Mouse (Mus musculus) layer of hippocampus, postnatal 14 days (tissue): ENCODE data around the gene Pax6. TPM values are rescaled to one million over a fixed set of nuclear protein-coding genes. Genes with fewer than 3 reads are reported as not detected.

Experiments used
- DNase-seq, 2 experiments: peaks; one replicate each; pipeline ENCODE4 v3.0.0; 2021 to 2022; ENCODE audit warnings: low spot score in 2 of 2, mixed read lengths in 1 of 2
- total RNA-seq, 2 experiments: library from RNA; stranded (reverse); gene quantifications; 2 replicates each; pipeline ENCODE4 v1.2.3; 2021

Gene Pax6
- total RNA-seq, 2 experiments from 2014 or later = 11.1 to 11.2 TPM

DNA sequence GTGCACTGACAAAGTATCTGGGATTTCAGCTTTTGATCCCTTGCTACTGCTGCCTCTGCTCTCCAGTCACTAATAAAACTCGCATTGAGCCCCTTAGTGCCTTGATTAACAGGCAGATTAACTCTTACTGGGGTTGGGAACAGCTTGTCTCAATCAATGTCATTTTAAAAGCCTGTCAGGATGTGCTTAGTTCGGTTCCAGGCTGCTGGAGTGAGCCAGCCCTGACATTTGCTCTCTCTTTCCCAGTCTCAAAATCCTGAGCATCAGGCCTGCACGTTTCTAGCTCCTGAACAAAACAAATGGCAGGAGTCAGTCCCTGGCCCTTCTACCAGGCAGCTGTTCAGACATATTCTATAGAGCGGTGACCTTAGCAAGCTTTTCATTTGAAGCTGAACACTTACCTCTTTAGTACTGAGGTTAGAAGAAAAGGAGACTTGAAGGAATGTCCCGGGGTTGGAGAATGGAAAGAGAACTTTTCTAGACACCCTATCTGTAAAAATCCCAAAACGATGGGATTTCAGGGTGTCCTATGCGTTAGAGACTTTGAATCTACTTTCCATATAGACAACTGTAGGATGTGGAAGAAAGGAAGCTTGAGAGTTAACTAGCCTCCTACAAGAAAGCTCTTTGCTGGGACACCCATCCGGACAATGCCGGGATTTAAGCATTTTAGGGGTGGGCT lies 2.6 kb downstream of the Pax6 start:
- no peak for DNase-seq

DNA sequence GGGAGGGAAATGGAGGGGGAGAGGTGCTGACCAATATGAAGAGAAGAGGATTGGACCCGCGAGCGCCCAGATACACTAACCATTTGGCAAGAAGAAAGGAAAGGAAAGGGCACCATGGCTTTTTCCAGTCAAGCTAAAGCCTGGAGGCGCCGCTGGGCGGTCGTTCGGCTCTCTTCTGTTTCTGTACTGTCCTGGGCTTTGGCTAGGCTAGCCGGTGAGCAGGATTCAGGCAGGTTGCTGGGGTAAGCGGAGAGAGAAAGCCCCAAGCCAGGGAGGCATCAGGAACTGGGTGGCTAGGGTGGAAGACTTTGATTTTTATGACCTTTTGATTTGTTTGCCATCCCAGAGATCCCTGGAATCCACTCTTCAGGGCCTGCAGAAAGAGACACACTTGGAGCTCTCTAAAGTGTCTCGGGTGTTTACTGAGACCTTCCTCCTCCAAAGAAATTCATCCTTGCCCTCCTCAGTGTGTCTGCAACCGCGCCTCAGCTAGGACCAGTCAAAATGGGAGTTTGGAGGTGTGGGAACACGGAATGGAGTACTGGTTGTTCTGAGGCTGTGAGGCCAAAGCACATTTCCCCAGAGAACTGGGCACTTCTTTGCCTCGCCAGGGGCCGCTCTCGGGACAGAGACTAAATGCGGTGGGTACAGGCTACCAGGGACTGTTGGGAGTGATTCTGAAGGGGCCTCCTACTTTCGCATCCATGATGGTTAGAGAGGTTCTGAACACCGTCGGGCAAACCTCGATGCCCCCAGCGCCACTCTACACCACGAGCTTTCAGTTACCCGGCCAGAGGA lies 3.3 kb downstream of the Pax6 start:
- no peak for DNase-seq

DNA sequence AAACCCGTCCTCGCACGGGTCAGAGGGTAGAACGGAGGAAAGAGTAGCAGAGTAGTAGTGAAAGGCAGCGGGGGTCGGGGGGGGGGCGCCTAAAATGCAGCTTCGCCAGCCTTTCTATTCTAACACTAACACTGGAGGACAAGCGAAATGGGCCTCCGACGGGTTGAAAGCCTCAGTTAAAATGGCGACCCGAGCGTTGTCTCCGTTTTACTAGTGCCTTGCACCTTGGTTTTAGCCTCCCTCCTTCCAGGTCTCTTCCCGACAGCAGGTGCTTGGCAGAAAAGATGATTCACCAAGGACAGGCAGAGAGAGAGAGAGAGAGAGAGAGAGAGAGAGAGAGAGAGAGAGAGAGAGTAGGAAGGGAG lies 3.9 kb downstream of the Pax6 start:
- DNase-seq = no peak

DNA sequence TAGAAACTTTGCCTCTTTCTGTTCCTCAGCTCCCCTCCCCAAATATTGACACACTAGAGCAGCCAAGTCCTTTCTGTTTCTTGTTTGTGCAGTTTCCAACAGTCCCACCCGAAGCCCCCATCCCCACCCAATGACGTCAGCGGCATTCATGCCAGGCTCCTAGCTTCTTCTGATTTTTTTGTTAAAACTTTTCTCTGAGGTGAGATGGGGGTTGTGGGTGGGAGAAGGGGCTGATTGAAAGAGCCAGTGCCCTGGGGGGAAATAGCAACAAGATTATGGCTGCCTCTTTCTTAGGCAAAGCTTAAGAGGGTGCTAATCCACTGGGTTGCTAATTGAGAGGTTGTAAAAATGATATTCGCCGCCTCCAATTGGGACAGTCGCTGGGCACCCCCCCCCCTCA lies 4.4 kb downstream of the Pax6 start:
- DNase-seq = no peak

DNA sequence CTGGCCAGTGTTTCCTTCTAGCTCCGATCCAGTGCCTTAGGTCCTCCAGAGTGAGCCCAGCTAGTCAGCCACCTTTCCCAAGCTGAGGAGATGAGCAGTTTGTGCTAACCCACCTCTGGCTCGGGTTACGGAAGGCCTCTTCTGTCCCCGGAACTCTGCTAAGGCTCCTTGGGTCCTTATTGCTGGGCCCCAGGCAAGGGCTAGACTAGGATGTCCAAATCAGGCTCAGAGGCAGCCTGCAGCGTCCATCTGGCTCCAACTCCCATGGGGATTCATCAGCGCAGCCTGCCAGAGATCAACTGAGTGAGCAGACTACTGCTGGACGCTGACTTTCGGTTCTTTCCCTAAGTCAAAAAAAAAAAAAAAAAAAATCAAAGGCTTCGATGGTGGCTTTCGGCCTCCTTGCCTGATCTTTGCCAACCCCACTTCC lies 4.9 kb downstream of the Pax6 start:
- DNase-seq = no peak

DNA sequence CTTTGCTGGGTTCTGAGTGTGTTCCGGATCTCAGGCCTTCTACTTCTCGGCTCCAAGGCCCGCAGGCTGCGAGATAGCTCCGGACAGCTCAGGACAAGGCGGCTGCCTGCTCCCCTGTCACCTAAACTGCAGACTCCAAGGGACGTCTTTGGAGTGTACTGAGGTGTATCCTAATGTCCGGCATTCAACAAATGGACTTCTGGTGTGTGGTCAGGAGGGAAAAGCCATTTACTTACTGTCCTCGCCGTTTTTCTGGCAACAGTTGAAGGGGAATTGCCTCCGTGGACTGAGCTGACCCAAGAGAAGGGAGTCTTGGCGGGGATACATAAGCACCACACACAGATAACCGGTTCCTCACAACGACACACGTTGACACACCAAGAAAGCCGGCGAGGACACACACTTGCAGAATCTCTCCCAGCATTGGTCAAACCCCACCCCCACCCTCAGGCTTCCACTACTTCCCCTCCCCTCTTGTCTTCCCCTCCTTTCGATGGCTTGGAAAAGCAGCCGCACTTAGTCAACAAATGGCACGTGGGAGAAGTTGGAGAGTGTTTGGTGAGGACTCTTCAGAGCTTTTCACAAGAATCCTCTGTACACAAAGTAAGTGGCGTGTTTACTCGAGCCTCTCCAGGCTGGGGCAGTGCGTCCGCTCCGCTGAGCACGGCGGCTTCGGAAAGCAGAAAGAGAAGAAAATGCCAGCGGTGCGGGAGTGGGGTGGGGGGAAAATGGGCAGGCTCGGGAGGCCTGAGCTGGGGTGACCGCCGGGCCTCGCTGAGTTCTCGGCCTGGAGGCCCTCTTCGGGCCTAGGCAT lies 5.6 kb downstream of the Pax6 start:
- DNase-seq = no peak

DNA sequence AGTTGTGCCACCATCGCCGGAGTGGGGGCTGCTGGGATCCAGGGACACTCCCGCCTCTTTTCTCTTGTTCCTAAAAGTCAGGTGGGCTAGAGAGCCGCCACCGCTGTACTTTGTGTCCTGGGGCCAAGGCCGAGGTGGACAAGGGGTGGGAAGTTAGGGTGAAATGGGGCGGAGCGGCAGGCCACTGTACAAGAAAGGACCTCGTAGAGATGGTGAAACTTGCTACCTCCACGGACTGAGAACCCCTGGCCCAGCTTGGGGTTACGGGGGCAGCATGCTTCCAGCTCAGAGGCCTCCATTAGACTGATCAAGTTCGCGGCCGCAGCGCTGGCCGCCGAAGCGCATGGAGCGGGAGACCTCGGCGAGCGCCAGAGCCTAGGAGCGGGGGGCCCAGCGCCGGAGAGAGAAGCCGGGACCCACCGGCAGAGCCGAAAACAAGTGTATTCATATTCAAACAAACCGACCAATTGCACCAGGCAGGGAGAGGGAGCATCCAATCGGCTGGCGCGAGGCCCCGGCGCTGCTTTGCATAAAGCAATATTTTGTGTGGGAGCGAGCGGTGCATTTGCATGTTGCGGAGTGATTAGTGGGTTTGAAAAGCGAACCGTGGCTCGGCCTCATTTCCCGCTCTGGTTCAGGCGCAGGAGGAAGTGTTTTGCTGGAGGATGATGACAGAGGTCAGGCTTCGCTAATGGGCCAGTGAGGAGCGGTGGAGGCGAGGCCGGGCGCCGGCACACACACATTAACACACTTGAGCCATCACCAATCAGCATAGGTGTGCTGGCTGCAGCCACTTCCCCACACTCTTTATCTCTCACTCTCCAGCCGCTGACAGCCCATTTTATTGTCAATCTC lies 6.4 kb downstream of the Pax6 start:
- peak; percentile 84 to 94 for DNase-seq

DNA sequence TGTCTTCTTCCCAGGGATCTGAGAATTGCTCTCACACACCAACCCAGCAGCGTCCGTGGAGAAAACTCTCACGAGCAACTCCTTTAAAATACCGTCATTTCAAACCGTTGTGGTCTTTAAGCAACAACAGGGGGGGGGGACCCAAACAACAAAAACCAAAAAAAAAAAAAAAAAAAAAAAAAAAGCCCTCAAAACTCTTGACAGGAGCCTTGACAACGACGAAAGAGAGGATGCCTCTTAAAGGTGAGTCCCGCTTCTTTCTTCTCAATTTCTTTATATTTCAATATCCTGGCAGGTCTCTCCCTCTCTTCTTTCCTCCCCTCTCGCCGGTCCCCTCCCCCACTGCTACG lies 7.0 kb downstream of the Pax6 start:
- no peak for DNase-seq

DNA sequence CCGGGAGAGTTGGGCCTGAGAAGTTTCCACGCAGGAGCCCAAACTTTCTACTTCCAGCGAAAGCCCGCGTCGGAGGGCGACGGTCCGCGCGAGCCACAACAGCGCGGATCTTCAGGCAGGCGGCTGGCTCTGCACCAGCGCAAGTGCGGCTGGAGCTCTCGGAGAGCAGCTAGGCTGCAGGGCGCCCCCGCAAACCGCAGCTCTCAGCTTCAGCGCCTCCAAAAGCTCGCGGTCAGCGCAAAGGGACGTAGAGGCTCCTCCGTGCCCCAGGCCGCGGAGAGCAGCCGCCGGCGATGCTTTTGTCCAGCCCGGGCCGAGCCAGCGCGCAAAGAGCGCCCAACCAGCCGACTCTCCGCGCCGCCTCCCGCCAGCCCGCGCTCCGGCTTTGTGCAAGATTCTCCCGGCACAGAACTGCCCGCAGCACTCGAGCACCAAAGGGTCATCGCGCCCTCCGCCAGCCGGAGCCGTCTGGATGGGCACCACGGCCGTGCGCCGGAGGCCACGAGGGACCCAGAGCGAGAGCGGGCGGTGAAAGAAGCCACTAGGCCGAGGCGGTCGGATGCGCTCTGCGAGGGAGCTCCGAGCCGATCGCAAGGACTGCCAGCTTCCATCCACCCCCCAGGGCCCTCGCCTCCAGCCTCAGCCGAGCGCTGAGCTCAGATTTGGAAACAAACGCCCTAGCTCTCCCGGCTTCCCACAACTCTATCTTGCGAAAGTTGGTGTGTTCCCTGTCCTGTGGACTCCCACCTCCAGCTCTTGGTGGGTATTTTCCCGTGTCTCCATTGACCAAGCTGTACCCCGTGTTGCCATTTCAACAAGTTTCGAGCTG lies 7.6 kb downstream of the Pax6 start:
- DNase-seq = no peak

DNA sequence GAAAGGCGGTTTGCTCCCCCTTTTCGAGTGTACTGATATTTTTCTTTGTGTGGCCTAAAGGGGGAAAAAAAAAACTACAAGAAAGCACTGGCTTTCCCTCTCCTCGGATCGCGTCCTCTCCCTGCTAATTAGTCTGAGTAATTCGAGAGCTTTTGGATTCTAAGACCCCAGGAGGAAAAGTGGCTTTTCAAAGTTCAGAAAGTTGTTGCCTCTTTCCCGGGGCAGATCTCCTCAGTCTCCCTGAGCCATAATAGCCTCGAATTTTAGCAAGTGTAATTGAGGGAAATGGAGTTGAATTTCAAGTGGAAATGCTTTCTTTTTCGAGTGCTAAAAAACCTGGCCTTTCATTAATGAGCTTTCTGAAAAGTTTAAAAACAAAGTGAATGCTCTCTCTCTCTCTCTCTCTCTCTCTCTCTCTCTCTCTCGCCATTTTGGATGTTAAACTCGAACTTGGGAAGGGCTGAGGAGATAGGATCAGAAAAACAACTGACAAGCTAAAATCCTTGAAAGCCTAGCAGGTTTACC lies 8.3 kb downstream of the Pax6 start:
- DNase-seq = no peak

DNA sequence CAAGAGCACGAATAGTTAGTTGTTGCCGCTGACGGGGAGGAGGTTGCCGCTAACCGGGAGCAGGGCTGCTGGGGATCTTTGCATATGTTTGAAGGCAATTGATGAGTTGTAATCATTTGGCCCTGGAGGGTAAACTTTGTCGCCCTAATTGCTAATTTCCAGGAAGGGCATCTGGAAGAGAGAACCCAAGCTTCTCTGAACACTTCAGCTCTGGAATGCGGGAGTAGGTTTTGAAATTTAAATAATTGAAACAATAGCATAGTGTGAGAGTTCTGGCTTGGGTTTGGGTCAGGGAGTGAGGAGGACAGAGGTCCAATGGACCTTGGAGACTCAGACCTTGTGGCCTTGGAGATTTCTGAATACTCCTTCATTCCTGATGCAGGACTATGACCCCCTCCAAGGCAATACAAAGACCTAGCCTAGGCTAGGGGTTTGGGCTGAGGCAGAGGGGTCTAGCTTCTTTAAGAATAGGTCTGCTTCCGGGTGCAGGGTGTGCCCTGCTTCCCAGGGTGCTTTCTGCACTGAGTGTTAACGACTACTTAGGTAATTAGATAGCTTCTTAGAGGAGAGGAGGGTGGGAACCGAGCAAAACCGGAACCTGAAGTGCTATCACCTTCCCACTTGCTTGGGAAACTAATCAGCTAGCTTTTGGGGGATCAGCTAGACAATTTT lies 8.9 kb downstream of the Pax6 start:
- DNase-seq = no peak

DNA sequence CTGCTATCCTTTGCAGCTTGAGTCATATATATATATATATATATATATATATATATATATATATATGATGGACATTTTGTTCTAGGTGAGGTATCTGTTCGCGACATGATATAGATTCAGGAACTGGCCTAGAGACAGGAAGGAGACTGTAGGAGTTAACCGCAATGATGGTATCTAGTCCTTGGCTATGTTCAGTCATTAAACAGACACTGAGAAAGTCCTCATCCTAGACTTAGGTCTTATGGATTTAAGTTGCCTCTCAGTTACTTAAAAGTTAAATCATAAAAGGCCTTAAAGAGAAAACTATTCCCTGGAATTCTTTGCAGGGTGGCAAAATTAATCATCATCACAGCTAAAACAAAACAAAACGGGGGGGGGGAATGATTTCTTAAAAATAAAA lies 9.6 kb downstream of the Pax6 start:
- no peak for DNase-seq

DNA sequence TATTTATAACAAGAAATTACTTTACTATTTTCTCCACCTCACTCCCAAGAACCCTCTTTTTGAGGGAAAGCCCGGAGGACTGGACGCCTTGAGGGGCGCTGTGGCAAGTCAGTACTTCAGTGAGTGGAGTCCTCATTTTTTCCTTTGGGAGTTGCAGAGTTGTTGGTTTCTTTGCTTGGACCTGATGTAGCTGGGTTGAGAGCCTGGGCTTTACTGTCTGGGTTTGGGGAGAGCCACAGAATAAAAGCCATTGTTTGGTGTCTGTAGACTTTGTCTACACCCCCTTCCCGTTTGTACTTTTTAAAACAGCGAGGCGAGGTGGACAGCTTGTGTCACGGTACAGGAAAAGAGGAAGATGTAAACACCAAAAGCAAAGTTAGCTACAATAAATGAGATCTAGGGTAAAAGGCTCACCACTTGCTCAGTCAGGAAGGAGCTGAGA lies 10.2 kb downstream of the Pax6 start:
- DNase-seq = no peak

DNA sequence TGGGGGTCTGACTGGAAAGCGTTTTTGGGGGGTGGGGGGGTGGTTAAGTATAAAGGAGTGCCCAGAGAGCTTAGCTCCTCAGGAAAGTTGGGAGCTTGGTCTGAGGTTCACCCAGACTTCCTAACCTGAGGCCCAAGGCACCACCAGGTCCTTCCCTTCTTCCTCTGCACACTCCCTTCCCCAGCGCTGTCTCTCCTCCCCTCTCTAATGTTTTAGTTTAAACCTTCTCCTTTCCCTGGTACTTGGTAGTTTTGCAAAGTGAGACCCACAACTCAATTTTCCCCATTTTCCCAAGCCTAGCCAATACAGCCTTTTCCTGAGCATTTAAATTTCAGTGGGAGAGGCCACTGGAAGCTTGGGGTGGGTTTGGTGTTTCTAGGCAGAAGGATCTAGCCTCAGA lies 10.6 kb downstream of the Pax6 start:
- no peak for DNase-seq

DNA sequence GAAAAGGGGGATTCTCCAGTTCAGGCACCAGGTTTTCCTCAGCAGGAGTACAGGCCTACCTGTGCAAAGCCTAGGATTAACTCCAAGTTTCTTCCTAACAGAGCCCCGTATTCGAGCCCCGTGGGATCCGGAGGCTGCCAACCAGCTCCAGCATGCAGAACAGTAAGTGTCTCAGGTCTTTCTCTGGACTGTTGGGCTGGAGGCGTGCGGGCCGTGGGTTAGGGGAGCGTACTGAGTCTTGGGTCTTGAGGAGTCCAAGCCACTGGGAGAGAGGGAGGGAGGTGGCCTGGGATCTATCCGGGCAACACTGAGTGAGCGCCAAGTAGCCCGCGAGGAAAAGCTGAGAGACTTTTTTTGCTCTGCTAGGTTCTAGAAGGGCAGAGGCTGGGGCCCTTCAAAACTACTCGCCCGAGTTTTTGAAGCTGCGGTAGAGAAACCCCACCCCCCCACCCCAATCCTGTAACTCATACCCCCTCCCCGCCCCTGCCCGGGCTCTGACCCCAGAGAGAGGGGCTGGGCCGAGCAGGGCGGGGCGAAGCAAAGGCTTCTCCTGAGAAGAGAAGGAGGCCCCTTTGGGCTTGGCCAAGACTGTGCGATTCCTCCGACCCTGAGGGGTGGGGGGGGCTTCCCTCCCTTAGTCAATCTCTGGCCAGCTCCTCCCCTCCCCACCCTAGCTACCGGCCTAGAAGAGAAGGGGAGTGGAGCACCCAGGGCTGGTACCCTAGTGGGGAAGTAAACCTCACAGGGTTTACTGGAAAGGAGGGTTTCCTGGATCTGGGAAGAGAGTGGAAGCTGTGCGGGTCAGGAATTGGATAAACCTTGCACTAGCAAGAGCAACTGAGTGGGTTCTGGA lies 11.7 kb downstream of the Pax6 start:
- no peak for DNase-seq

DNA sequence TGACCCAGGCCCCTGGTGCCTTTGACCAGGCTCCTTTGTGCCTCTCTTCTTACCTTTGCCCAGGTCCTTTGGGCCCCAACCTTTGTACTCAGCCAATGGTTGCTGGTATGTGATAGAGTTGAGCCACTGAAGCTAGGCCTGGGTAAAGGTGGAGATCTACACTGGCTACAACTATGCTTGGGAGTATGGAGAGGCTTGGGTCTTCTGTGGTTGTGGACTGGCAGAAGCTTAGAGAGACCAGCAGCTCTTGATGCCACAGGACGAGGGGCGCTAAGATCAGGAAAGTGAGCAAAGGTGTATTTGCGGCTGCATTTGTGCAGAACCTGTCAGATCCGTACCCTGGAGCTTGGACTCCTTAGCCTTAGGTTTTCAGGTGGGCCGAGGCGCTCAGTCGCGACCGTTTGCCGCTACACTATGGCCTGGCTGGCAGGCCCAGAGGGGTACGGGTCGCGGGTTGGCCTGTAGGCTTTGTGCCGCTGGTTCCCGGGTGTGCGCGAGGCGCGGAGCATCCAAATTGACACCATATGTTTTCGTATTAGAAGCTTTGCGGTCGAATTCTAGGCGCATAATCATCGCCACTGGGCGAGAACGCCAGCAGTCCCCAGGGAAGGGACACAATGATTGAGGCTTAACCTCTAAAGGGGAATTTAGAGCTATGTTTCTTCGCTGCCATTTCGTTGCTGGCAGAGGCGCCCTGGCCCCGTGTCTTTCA lies 12.5 kb downstream of the Pax6 start:
- no peak for DNase-seq

DNA sequence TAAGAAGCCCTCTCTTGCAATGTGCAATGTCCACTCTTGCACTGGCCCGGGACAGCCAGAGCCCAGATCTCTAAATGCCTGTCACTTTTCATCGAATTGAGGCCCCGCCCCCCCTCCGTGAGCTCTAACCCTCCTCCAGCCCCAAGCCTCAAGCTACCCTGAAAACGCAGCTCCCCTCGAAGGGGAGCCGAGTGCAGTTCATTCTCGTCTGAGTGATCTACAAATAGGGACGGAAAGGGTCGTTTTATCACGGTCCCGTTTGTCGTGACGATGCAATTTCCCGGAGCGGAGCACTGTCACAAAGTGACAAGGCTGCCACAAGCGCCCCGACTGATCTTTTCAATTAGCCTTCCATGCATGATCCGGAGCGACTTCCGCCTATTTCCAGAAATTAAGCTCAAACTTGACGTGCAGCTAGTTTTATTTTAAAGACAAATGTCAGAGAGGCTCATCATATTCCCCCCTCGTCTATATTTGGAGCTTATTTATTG lies 13.4 kb downstream of the Pax6 start:
- DNase-seq = no peak
